Mouse (Mus musculus): ENCODE results near the gene Dhcr7. TPM values are rescaled to one million over a fixed set of nuclear protein-coding genes. Genes with fewer than 3 reads are reported as not detected.
A peak's percentile ranks its signal among the peaks of the same experiment; 100 is the strongest.

Gene Dhcr7
- total RNA-seq, 2 experiments from 2014 or later: 34.4 to 36.7 TPM

DNA sequence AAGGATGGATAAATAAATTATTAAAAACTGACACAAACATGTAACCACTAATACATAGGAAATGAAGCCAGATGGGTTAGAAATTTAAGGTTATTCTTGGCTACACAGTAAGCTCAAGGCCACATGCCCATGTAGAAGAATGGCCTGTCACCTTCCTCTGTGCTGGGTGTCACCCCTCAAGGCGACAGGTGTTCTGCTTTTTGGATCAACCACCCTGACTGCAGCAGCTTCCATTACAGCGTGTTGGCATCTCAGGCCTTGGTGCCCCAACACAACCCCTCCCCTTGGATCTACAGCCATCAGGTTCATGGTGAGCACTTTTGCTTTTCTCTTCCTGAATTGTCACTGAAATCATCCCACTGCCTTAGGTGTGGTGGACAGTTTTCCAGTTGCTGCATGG lies 9.7 kb downstream of the Dhcr7 start:
- no peak for DNase-seq (ENCODE audit: low spot score in 2 of 2)

DNA sequence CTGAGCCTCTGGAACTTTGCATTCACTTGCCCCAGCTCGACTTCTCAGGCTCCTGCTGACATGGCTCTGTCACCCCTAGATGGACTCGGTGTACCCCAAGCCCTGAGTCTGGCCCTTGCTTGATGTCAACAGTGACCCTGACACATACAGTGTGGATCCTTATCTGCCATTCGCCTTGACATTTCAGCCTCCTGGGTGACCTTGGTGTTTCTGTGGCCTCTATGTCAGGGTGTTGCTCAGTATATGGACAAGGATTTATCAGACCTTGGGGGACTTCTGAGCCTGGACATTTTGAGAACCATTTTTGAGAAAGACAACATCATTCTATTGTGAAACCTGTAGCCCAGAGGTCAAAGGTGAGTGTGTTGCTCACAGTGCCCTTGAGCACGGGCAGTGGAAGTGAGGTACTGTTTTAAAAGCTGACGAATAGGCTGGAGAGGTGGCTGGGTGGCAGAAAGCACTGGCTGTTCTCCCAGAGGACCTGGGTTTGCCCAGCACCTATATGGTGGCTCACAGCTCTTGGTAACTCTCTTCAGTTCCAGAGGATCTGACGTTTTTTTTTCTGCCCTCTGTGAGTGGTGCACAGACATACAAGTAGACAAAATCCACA lies 10.7 kb downstream of the Dhcr7 start:
- no peak for DNase-seq (ENCODE audit: low spot score in 2 of 2)

DNA sequence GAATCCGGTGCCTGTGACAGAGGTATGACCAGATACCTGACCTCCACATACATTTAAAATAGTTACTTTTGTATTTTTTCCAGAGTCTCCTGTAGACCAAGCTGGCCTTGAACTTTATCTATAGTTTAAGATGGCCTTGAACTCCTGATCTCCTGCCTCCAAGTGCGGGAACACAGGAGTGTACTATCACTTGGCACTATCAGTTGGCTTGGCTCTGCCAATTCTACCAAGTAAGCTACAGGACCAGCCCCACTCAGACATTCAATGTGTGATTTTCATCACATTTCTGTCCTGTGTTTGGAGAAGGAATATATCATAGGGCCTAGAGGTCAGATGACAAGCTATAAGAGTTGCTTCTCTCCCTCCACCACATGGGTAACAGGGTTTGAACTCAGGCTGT lies 11.4 kb downstream of the Dhcr7 start:
- no peak for DNase-seq (ENCODE audit: low spot score in 2 of 2)

DNA sequence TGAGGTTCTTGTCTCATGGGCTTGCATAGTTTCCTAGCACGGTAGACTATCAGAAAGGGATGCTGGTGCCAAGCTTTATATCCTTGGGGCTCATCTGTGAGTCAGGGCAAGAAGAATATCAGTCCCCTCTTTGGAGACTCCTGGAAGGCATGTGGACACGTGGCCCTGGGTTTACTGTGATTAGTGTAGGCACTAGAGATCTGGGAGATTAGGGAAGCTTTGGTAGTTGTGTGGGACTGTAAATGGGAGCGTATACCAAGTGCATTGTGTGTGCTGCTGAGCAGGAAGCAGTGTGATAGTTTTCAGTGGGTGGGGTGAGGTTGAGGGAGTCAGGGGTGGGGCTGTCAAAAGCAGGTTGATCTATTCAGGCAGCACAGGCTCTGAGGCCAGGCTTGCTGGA lies 12.0 kb downstream of the Dhcr7 start:
- DNase-seq (ENCODE audit: low spot score in 2 of 2): no peak

DNA sequence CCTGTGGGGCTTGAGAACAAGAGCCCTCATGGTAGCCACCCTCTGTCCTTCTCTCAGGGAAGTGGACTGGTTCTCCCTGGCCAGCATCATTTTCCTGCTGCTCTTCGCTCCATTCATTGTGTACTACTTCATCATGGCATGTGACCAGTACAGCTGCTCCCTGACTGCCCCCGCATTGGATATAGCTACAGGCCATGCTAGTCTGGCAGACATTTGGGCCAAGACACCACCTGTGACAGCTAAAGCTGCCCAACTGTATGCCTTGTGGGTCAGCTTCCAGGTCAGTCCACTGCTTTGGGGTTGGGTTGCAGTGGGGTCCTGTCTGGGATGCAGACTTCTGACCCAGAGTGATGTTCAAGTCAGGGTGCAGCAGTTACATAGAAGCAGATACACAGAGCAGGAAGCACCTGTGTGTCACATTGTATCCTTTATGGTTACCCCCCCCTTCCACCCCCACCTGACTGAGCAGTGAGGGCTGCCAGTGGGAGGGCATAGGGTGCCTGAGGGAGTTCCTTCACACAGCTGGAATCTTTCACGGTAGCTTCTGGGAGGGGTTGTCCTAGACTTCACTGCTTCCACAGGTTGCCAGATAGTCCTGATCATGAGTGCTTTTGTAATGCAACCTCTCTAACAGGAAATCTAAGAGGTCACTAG lies 14.9 kb downstream of the Dhcr7 start:
- no peak for DNase-seq (ENCODE audit: low spot score in 2 of 2)

DNA sequence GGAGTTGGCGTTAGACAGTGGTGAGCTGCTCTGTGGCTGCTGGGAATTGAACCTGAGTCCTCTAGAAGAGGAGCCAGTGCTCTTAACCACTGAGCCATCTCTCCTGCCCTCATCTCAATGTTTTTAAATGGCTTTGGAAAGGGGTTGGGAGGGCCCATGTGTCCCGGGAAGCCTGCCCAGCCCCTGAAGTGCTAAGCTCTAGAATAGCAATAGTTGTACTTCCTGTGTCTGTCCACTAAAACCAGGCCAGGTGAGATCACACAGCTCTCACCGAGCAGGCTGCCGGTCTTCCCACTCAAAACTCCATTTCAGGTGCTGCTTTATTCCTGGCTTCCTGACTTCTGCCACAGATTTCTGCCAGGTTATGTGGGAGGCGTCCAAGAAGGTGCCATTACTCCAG lies 17.2 kb downstream of the Dhcr7 start:
- no peak for DNase-seq (ENCODE audit: low spot score in 2 of 2)

DNA sequence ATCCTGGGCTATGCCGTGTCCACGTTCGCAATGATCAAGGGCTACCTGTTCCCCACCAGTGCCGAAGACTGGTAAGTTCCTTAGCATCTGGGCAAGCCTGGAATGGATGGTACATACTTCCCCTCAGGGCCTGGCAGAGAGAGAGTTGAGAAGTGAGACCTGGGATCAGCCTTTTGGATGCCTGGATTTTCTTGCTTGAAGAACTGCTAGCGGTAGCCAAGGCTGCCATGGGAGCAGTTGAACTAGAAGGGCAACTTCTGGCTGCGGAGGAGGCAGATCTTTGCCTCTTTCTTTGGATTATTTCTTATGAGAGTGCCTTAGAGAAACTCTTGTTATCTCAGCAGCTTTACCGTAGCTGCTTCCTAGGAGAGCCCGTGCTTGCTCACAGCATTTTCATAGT lies 18.4 kb downstream of the Dhcr7 start:
- DNase-seq (ENCODE audit: low spot score in 2 of 2): no peak

DNA sequence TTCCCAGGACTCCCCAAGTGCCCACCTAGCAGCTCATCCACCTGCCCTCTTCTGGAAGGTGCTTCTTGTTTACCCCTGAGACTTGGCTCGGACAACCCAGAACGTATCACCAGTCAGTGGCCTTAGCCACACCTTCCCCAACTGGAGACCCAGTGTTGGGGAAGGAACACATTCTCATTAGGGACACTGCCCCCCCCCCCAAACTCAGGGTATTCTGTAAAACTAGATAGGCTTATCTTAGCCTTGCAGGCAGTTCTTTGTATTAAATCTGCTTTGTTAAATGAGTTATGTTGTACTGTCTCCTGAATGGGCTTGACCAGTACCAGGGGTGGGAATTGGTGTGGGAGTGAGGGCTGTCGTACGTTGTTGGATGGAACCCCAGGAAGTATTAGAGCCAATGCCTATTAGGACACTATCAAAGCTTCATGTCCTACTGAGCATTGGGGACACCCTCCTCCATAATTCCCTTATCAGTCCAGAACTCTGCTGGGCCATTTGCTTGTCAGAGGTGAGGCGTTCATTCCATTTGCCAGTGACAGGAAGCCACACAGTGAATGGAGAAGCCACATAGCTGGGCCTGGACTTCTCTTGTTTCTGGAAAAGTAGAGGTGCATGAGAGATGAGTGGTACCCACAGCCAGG lies 25.3 kb downstream of the Dhcr7 start:
- DNase-seq (ENCODE audit: low spot score in 2 of 2): no peak

DNA sequence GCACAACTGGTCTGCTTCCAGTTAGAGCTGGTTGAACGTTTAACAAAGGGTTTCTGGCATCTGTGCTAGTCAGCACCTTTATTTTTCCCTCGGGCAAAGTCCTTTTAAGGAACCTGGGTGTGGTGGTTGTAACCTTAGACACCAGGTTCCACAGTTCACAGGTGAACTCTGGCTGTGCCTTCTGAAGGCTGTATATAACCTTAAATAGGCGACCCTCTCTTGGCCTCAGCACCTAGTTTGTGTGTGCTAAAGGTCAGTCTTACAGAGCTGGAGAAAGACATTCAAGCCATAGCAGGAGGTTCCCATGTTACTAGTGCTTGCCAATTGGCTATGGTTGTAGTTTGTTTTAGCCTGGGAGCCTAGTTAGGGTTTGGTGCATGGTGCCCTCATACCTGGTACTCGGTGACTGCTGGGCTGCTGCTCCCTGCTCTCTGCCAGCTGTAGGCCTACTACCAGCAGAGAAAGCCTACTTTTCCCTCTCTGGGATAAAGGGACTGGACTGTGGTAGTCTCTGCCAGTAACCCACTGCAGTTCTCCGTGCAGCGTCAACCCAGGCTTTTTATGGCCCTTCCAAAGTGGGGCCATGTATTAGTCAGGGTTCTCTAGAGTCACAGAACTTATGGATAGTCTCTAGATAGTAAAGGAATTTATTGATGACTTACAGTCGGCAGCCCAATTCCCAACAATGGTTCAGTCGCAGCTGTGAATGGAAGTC lies 26.0 kb downstream of the Dhcr7 start:
- no peak for DNase-seq (ENCODE audit: low spot score in 2 of 2)

DNA sequence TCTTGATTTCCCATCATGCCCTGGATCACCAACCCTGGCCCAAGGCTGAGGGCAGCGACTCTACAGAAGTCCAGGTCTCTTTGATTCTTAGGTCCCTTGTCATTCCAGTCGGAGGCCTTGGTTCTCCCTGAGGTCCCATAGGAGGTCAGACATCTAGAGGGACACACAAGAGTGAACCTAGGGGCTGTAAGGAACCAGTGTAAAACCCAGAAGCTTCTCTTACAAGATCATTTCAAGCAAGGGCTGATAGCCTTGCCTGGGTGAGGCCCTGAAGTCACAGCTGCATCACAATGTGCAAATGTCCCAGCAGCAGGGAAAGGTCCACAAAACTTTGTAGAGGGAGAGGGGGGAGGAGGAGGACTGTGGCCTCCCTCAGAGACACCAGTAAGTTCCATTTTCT lies 43.6 kb downstream of the Dhcr7 start, which contains the start of gene Gm498:
TSS of gene Gm498 (plus strand) at position 301 of the 400 bp plus-strand sequence.
- no peak for DNase-seq (ENCODE audit: low spot score in 2 of 2)

DNA sequence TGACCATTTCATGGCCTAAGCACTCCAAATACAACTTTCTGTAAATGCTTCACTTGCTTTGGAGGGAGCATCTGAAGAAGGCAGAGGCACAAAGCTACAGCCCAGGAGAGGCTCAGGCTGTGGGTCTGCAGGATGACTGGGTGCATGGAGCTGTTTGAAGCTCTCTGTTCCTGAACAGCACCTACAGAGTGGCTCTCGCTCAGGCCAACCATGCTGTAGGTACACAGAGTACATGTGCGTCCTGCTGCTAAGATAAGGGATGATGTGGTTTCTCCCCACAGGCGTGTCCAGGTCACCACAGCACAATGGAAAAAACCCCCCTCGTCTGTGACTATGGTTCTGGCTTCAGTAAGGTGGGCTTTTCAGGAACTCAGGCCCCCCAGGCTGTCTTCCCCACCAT lies 45.9 kb downstream of the Dhcr7 start:
- no peak for DNase-seq (ENCODE audit: low spot score in 2 of 2)

DNA sequence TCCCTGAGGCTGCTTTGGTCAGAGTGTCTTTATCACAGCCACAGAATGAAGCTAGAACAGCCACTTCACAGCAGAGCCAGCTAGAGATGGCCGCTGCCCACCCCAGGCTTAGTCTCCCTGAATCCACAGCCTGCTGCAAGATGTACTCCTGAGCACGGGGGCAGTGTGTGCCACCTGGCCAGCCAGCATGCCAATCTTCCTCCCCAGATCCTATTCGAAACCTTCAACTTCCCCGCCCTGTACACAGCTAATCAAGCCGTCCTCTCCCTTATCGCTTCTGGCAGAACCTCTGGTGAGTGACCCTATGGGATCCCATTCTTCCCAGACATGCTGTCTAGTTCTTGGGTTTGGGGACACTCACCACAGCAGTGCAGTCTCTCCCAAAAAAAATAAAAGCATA lies 60.8 kb downstream of the Dhcr7 start:
- DNase-seq (ENCODE audit: low spot score in 2 of 2): no peak

DNA sequence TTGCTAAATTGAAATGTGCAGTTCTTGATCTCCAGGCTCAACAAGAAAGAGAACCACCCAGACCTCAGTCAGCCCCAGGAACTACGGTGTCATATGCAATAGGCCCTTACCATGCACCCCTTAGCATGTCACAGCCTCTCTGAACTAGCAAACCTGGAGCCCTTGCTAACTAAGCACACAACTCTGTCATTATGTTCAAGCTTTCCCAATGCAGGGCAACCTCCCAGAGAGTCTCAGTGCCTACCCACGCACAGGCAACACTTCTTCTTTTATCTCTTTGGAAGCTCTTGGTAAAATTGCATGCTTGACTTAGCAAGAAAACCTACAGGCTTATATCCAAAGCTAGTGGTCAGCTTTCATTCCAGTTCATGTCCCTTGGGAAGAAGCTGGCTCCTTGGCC lies 68.2 kb downstream of the Dhcr7 start:
- peak; percentile 25 to 41 for DNase-seq (ENCODE audit: low spot score in 2 of 2)

DNA sequence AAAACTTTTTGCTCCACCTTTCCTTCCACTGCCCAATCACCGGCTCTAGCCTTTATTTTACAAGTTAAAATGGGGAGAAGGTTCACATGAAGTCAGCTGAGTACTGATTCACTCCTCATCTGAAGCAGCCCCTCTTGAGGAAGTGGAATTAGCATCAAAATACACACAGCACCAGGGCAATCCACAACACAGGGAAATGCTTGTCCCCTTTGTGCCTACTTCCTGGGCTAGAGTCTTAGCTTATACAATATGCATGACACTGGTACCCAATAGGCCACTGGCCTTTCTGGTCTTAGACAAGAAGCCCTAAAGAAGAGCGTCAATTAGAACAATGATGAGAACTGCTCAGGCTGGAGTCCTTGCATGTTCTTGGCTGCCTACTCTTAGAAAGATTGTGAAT lies 69.4 kb downstream of the Dhcr7 start:
- DNase-seq (ENCODE audit: low spot score in 2 of 2): no peak

Small RNA genes lying within 50 kb of the gene (microRNA-seq; reads per million reads assigned to microRNA genes)
- gene Gm22064: 0 reads per million in 2 experiments

Other genes with a start within 250 kb of the Dhcr7 start
- gene Cars, start 223.1 kb upstream of the Dhcr7 start, total RNA-seq (2021): 10 to 100 TPM; 53.2 to 57.8 TPM
- gene Tnfrsf26, start 194.4 kb upstream of the Dhcr7 start, total RNA-seq (2021): not detected
- gene Tnfrsf22, start 173.5 kb upstream of the Dhcr7 start, total RNA-seq (2021): 1 to 10 TPM; 1.7 to 2.1 TPM
- 1 to 10 TPM; 1.0 to 1.1 TPM for gene Tnfrsf23, start 137.3 kb upstream of the Dhcr7 start, total RNA-seq (2021)
- 10 to 100 TPM; 34.1 to 36.6 TPM for gene Osbpl5, start 66.2 kb upstream of the Dhcr7 start, total RNA-seq (2021)
- gene Mrgprg, start 56.2 kb upstream of the Dhcr7 start, total RNA-seq (2021): not detected
- 1 to 10 TPM; 6.4 to 7.2 TPM for gene Mrgpre, start 38.6 kb upstream of the Dhcr7 start, total RNA-seq (2021)
- 1 to 10 TPM; 4.7 to 9.0 TPM for gene Nadsyn1, start 296 bp upstream of the Dhcr7 start, total RNA-seq (2021)
- not detected for gene Gm498, start 43.7 kb downstream of the Dhcr7 start, total RNA-seq (2021)
- 100 to 1,000 TPM; 124 to 128 TPM for gene Shank2, start 178.8 kb downstream of the Dhcr7 start, total RNA-seq (2021)